Mouse (Mus musculus) liver, adult (tissue): ENCODE measurements around the gene Kcna4.

Experiments used
- GATA4 ChIP-seq: IDR thresholded peaks from 2 replicates; pipeline ENCODE4 v1.6.1; 2014; ENCODE audit warnings: mild to moderate bottlenecking, low read length; ENCODE audit not compliant: insufficient replicate concordance

Gene Kcna4

DNA sequence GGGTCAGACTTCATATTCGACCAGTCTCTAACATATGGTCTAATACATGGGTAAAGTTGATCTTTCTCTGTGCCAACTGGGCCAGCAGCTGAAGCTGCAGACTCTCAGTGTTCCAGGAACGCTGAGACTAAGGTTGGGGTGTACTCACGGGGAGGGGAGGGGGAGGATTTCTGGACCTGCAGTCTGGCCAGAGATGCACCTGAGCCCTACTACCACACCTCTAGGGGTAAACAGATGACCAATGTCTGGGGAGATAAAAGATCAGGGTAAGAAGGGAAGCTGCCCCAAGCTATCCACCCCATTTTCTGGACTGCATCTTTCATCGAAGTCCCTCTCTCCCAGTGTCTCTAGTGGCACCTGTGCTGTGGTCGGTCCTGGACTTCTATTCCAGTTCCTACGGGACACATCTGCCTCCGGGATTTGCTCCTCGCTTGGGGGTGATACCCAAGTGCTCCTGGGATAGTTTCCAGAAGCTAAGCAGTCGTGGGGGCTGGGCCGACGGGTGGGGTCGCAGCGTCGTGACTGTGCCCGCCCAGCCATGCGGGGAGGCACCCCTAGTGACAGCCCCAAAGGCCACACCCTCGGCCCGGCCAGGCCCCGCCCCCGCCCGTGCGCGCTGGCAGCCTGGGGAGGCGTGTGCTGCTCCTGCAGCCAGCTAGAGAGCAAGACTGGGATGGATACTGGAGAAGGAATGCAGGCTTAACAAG, at the start of gene Kcna4:
Gene Kcna4 (plus strand): TSS at position 650 of the 707 bp plus-strand sequence.
- TF ChIP-seq GATA4 = no peak

DNA sequence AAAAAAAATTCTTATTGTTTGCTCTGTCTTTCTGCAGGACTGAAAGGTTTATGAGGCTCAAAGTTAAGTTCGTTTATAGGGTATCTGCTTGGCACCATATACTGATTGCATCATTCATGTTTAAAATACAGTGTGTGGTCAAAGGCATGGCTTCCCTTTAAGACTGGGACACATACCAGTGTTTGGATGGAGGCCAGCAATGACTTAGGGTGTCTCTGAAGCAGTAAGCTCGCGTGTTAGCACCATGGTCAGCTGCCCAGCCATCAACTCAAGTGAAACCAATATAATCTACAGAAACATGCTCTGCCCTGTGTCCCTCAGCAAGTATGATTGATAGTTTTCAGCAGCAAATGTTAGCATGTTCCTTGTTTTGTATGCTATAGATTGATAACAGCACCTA, 32.3 kb upstream of the Kcna4 start:
- no peak for TF ChIP-seq GATA4

DNA sequence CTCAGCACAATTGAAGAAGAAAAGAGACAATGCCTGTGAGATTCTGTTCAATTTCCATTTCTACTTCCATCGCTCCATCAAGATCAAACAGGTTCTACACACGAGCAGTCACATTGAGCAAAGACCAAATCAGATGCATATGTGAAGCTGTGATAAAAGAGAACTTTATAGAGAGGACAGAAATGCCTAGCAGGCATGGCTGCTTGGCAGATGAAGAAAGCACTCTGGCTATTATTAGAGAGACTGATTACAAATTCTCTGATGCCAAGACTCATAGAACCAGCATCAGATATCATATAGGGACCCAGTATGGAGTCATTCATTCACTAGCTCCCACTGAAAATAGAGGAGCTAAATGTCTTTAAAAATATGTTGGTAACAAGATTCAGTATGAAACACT, 24.2 kb upstream of the Kcna4 start:
- no peak for TF ChIP-seq GATA4

DNA sequence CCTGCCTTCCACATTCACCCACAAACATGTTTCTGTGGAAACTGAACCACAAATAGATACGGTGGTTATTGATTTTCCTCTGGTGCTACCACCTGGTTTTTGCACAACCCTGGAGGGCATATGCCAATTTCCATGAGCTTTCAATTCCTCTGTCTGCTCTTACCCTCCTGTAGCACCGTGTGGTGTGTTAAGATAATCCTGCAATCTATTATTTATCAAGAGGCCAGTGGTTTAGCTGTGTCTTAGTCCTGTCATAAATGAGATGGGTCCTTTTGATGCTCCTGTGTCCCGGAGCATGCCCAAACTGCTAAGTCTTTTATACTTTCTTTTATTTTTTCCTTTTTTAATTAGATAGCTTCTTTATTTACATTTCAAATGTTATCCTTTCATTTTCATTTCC, 20.4 kb upstream of the Kcna4 start:
- TF ChIP-seq GATA4 = no peak

DNA sequence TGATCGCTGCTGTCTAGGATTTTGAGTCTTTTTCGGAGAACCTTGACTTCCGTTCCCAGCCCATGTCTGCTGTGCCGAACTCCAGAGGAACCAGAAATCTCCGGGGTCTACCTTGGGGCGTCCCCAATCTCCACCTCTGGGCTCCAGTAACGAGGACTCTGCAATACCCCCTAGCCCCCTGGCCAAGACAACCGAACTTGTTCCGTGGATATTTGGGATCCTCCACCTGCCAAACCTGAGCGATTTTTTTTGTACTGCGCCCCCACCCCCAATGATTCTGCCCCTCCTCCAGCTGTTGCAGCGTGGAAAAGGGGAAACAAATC, 219 bp downstream of the Kcna4 start:
- TF ChIP-seq GATA4 = no peak

DNA sequence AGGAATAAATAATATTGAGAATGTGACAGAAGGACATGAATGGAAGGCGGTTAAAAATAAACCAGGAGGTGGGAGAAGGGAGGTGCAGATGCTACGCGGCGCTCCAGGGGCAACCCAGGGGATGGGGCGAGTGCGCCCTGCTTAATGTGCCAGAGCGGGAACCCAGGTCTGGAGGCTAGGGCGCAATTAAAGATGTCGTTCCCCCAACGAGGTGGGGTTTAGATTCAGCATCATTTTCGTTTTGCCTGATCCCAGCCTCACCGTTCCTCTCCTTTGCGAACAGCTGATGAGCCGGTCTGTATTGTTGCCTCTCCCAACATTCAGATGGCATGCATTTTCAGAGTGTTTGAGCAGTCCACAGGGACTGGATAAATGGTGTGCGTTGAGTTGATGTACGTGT, 703 bp downstream of the Kcna4 start:
- no peak for TF ChIP-seq GATA4

DNA sequence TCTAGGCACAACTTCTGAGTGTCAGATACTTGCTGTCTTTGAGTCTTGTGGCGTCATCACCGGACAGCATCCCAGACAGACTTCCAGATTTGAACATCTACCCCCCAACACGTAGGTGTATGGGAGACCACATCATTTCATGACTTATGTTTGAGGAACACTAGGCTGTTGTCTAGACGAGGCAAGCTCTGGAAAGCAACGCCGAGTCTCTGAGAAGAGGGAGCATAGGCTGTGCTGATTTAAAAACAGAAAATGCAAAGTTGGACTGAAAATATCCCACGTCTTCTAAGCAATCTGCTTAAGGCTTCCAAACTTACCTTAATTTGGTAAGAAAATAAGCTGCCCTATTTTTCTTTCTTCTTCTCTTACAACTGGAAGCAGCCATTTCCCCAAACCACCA, 4.1 kb downstream of the Kcna4 start:
- no peak for TF ChIP-seq GATA4

DNA sequence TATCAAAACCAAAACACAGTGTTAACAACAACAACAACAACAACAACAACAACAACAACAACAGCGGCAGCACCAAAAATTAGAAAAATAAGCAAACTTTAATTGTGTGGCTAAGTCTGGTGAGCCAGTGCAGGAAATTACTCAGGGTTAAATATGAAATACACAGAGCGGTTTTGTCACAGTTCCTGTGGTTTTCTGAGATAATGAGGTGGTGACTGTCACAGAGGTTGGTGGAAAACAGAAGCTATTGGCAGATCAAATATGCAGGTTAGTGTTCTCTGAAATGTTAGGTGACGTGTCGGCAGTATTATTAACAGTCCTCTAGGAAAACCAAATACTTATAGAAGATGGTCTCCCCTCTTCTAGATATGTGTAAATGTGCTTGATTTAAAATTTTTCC, 11.4 kb downstream of the Kcna4 start:
- no peak for TF ChIP-seq GATA4

DNA sequence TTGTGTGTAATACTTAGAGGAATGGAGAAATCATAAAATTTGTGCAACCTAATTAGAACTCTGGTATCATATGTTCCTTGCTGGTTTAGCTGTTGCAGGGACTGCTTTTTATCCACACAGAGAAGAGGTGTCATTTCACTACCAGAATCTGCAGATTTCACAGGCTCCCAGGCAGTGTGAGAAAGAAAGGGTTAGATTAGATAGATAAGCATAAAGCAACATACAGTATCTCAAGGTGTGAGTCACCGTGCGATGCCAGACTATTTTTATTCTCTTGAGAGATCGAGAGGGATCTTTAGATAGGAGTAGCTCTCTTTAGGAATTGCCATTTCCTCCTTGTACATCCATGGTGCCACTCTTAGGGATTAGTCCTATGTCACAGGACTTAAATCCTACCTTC, 14.3 kb downstream of the Kcna4 start:
- TF ChIP-seq GATA4 = no peak

DNA sequence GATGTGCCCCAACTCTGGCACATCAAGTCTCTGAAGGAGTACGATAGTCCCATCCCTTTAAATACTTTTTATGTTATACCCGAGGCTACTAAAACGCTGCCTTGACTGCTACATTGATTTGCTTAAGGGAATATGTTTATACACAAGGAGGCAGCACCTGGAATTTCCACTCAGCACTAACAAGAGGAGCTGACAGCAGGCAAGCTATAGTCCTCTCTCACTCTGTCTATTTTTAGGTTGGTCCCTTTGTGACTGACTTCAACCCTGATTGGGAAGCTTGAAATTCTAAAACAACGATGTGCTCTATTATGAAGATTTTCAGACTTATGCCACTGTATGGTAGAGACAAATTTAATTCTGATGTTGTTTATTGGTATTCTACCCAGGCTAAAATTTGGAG, 15.6 kb downstream of the Kcna4 start:
- no peak for TF ChIP-seq GATA4

DNA sequence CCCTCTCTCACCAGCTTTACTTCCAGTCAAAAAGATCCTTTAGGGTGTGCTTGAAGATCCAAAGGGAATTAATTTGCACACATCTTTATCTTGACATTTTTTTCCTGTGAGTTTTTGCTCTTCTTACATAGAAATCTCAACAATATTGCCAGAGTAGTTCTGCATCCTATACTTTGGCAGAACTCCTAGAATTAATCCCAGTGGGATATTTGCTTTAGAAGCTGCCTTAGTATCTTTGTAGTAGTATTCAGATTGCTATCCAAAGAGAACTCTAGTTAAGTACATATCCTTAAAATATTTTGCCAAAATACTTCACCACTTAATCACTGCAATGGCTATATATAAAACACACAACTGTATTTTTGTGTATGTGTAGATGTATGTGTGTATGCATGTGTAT, 28.2 kb downstream of the Kcna4 start:
- TF ChIP-seq GATA4 = no peak

DNA sequence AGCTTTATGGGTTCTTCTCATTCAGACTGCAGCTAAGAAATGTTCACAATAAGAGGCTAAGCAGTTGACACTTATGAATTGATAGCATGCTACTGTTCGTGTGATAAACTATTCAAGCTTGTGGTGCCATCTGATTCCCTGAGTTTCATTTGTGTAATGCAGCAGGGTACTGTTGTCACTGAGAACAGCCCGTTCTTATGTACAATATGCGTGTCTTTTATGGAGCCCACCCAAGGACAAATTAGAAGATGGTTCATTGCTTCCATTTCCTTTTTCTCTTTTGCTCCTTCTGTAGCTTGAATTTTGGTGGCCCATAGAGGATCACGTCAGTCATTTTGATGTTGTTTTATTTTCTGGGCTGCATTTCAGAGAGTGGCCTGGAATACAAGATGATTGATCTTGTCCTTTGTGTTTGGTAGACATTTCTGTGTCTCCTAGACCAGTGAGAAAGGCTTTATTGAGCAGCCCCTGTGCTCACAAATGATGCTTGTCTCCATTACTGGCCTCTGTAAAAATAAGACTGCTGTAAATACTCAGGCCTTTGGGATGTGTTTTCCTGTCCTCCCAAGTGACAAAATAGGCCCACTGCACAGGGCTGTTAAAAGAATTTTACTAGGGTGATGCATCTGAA, 31.3 kb downstream of the Kcna4 start:
- no peak for TF ChIP-seq GATA4

DNA sequence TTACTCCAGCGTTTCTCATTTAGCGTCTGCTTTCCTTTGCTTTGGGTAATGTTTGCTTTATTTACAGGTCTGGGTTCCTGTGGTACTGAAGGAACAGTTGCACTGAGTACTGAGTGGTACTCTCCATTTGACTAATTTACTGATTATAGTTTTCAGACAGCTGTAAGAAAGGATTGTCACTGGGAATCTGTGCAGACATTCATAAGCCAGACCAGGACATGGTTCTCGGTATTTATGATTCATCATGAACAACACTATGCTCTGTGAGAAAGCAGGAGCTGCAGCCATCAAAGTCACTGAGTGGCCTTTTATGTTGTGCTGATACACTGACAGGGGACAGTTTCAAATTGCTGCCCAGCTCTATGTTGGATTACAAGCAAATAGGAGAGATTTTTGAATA, 33.7 kb downstream of the Kcna4 start:
- no peak for TF ChIP-seq GATA4

DNA sequence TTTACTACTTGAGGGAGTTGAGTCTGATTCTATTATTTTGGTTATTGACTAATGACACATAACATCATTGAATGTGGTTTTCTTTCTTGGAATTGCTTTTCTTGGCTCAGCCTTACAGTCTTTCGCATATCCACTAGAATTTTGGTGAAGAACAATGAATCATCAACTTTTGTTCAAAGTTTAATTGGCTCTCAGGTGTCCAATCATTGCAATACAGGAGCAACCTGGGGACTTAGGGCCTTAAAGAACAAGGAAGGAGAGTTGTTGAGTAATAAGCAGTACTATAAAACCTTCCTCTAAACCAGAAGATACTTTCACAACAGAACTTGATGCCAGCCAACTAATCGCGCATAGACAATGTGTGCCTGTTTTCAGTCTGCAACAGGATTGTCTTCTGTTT, 36.8 kb downstream of the Kcna4 start:
- no peak for TF ChIP-seq GATA4

DNA sequence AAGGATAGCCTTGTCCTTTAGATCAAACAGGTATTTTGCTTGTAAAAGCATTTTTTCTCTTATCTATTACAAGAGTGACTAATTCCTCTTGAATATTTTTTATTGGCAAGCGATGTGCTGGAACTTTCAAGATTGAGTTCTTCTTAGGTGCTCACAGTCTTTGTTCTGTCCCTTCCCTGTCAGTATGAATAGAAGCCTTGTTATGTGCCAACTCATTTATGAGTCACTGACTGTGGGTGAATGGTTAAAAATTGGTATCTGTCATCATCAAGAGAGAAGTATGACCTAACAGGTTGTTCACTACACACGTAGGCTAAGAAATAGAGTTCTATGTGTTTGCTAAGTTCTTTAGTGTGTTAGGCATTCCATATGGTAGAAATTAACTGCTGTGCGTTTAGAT, 50.9 kb downstream of the Kcna4 start:
- no peak for TF ChIP-seq GATA4

DNA sequence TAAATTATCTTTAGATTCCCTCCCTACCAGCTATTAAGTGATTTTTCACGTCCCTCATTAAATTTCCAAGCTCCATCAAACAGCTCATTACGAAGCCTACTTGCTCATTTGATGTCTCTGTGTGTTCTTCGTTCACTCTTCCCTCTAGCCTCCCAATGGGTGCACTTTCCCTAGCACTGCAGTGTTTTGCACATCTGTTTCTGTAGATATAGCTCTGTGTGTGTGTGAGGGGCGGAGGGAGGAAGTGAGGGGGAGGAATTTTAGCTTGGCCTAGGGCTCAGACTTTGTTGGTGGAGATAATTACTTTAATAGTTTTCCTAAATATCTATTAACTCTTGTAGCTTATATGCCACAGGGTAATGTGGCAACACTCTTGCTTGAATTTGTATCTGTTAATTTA, 54.4 kb downstream of the Kcna4 start:
- TF ChIP-seq GATA4 = no peak

DNA sequence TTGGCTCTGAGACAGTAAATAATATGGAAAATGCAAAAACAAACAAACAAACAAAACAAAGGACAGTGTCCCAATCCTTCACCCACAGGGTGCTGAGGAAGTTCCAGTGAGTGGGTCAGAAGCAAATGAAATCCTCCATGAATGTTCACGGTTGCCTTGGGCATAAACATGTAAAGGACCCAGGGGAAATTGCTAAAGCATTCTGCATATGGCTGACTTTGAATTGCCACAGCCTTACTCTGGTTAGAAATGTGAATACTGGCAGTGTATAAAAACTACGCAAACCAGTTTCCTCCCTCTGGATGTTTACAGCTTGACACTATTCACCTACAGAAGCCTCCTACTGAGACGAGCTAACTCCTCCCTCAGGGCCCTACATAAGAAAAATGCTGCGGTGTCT, 54.9 kb downstream of the Kcna4 start:
- no peak for TF ChIP-seq GATA4
